Mouse (Mus musculus) large intestine, adult 2 months (tissue): ENCODE measurements around the gene Gramd1b. TPM values are rescaled to one million over a fixed set of nuclear protein-coding genes. Genes with fewer than 3 reads are reported as not detected.

Source experiments
- DNase-seq: peaks from one replicate; pipeline ENCODE4 v3.0.0-alpha.2; 2012; ENCODE audit warnings: low read depth, low spot score
- WGBS: fragments of 180-500 bp; shearing (Covaris S2); methylation state at CpG from one replicate; pipeline ENCODE4 v1.1.7; 2018; 5-methylcytosine and 5-hydroxymethylcytosine counted together
- polyA plus RNA-seq: library from polyadenylated mRNA; depleted of rRNA; stranded (reverse); fragments of >200 nt; gene quantifications from 2 replicates; pipeline ENCODE4 v1.2.3, GENCODE M21; 2012

Gene Gramd1b
- polyA plus RNA-seq, 1 experiment = 26.9 TPM

- DNase-seq = no peak
- 78% methylated on average over 3 of the region's 3 CpGs for WGBS
Observed at GRCm38 (mm10) chr9:40382508-40382907, 148.7 kb downstream of the Gramd1b start.

GRCm38 (mm10) chr9:40381416-40382411, 149.5 kb downstream of the Gramd1b start:
- 60% methylated on average over 15 of the region's 15 CpGs for WGBS
- DNase-seq = no peak

GRCm38 (mm10) chr9:40376711-40377410, 154.3 kb downstream of the Gramd1b start:
- DNase-seq = no peak
- 87% methylated on average over 9 of the region's 9 CpGs for WGBS

- WGBS = 21% methylated on average over 11 of the region's 11 CpGs
Observed at GRCm38 (mm10) chr9:40376139-40376541, 155.0 kb downstream of the Gramd1b start.

GRCm38 (mm10) chr9:40375518-40375917, 155.7 kb downstream of the Gramd1b start:
- 87% methylated on average over 6 of the region's 6 CpGs for WGBS
- no peak for DNase-seq

More at GRCm38 (mm10) chr9:40376139-40376541, 155.0 kb downstream of the Gramd1b start:
- DNase-seq = no peak

GRCm38 (mm10) chr9:40374992-40375391, 156.2 kb downstream of the Gramd1b start:
- no peak for DNase-seq
- WGBS = 81% methylated on average over 3 of the region's 5 CpGs

GRCm38 (mm10) chr9:40374533-40374971, 156.6 kb downstream of the Gramd1b start:
- no peak for DNase-seq
- 94% methylated on average over 6 of the region's 6 CpGs for WGBS

- DNase-seq = no peak
- 89% methylated on average over 11 of the region's 11 CpGs for WGBS
Observed at GRCm38 (mm10) chr9:40374052-40374451, 157.1 kb downstream of the Gramd1b start.

GRCm38 (mm10) chr9:40370151-40370550, 161.0 kb downstream of the Gramd1b start:
- DNase-seq = peak; percentile 59
- 30% methylated on average over 4 of the region's 4 CpGs for WGBS

- 88% methylated on average over 8 of the region's 8 CpGs for WGBS
- no peak for DNase-seq
Observed at GRCm38 (mm10) chr9:40366795-40367194, 164.4 kb downstream of the Gramd1b start.

GRCm38 (mm10) chr9:40364312-40364711, 166.9 kb downstream of the Gramd1b start:
- WGBS = 70% methylated on average over 7 of the region's 7 CpGs
- DNase-seq = no peak

- no peak for DNase-seq
- 66% methylated on average over 6 of the region's 6 CpGs for WGBS
Observed at GRCm38 (mm10) chr9:40361970-40362369, 169.2 kb downstream of the Gramd1b start.

- no peak for DNase-seq
- 54% methylated on average over 8 of the region's 8 CpGs for WGBS
Observed at GRCm38 (mm10) chr9:40358408-40358896, 172.7 kb downstream of the Gramd1b start.

GRCm38 (mm10) chr9:40356768-40357446, 174.3 kb downstream of the Gramd1b start:
- 96% methylated on average over 4 of the region's 4 CpGs for WGBS
- no peak for DNase-seq

- DNase-seq = no peak
- 82% methylated on average over 5 of the region's 5 CpGs for WGBS
Observed at GRCm38 (mm10) chr9:40356368-40356767, 174.8 kb downstream of the Gramd1b start.

GRCm38 (mm10) chr9:40355406-40355805, 175.8 kb downstream of the Gramd1b start:
- no peak for DNase-seq
- 92% methylated on average over 8 of the region's 8 CpGs for WGBS

- WGBS = 87% methylated on average over 6 of the region's 6 CpGs
- DNase-seq = no peak
Observed at GRCm38 (mm10) chr9:40353596-40353995, 177.6 kb downstream of the Gramd1b start.

- WGBS = 16% methylated on average over 7 of the region's 7 CpGs
- peak; percentile 25 for DNase-seq
Observed at GRCm38 (mm10) chr9:40350640-40351039, 180.5 kb downstream of the Gramd1b start.

GRCm38 (mm10) chr9:40350052-40350451, 181.1 kb downstream of the Gramd1b start:
- 88% methylated on average over 2 of the region's 2 CpGs for WGBS
- no peak for DNase-seq

GRCm38 (mm10) chr9:40349554-40349953, 181.6 kb downstream of the Gramd1b start:
- DNase-seq = no peak
- WGBS = 70% methylated on average over 4 of the region's 4 CpGs
